Mouse (Mus musculus) gastrocnemius, adult 2 months (tissue): ENCODE data around the gene Dmrtb1. TPM values are rescaled to one million over a fixed set of nuclear protein-coding genes. Genes with fewer than 3 reads are reported as not detected.

Experiments
- DNase-seq: peaks from one replicate; pipeline ENCODE4 v3.0.0; 2022
- H3K27ac ChIP-seq: fragments of 200-600 bp; 2 replicates; pipeline ENCODE4 v1.8.1; 2022; ENCODE audit warnings: mild to moderate bottlenecking
- H3K4me3 ChIP-seq: fragments of 200-600 bp; 2 replicates; pipeline ENCODE4 v1.8.1; 2022; ENCODE audit warnings: mild to moderate bottlenecking, moderate library complexity
- CTCF ChIP-seq: fragments of 200-600 bp; IDR thresholded peaks from 2 replicates; pipeline ENCODE4 v1.8.1; 2022; ENCODE audit warnings: antibody characterized with exemption, mild to moderate bottlenecking, moderate library complexity
- intact Hi-C: fragments of 180-260 bp; cut with DNase I; formaldehyde crosslinking; loops from one replicate; pipeline ENCODE4 v1.15.1; 2025
- long read RNA-seq, 2 experiments: library from polyadenylated mRNA; stranded (forward); transcript quantifications; one replicate each; pipeline ENCODE4 v2.0.0; 2021
- total RNA-seq, 2 experiments: library from RNA; stranded (reverse); gene quantifications; 2 replicates each; pipeline ENCODE4 v1.2.3; 2021

Dmrtb1 gene
- total RNA-seq, result not detected
- long read RNA-seq, experiment 1, result 0 reads
- long read RNA-seq, experiment 2, result 0 reads

DNA sequence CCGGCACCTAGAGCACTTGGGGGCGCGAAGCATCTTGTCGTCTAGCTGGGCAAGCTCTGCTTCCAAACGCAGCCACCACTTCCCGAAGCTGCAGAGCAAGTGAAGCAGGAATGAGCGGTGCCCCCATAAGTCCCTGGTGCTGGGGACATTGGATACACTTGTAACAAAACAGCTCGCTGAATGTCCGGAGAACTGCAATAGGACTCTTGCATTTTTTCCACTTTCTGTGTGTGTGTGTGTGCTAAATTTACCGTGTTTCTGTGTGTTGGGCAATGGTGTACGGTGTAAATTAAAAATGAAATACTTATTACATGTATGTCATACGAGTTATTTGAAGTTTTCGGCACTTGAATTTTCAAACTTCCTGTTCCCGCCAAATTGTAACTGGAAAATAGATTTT lies at the start of gene Dmrtb1:
Gene Dmrtb1, minus strand, starts transcription at position 101 of the 400 bp plus-strand sequence.
- no peak for TF ChIP-seq CTCF
- Histone ChIP-seq H3K27ac (no peak within 1 kb of the TSS), H3K4me3 (no peak within 1 kb of the TSS)
- intact Hi-C loops, result no loop called here
- no peak for DNase-seq

GRCm38 (mm10) chr4:107733603-107734002 lies 49.6 kb upstream of the Dmrtb1 start:
- intact Hi-C loops, result no loop called here
- no peak for TF ChIP-seq CTCF
- H3K4me3 ChIP-seq, result no peak overlapping the region

GRCm38 (mm10) chr4:107732624-107733023 lies 48.6 kb upstream of the Dmrtb1 start:
- H3K4me3 ChIP-seq, result no peak overlapping the region
- H3K27ac ChIP-seq, result no peak overlapping the region
- intact Hi-C loops, result no loop called here
- DNase-seq, result no peak
- TF ChIP-seq CTCF, result no peak

More at GRCm38 (mm10) chr4:107733603-107734002, 49.6 kb upstream of the Dmrtb1 start:
- no peak for DNase-seq
- no peak overlapping the region for H3K27ac ChIP-seq

DNA sequence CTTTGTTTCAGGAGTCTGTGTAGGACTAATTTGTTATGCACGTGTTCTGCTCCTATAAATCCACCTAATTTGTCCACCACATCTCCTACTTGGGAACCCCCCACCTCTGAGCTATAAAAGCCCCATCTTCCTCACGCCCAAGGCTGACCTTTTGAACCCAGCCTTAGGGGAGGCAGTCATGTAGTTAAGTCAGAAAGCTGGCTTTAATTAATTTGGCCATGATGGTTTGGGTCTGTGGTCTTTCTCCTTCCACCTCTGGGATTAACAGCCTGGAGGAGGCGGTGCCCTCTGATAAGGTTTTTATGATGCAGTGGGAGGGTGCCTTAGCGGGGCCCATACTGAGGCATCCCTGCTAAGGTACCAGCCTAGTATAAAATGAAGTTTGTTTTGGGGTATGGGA lies 48.2 kb upstream of the Dmrtb1 start:
- TF ChIP-seq CTCF, result no peak

GRCm38 (mm10) chr4:107731088-107731465 lies 47.0 kb upstream of the Dmrtb1 start:
- no peak overlapping the region for H3K4me3 ChIP-seq
- H3K27ac ChIP-seq, result no peak overlapping the region
- no peak for DNase-seq
- no peak for TF ChIP-seq CTCF
- intact Hi-C loops, result no loop called here

More for the DNA sequence above, 48.2 kb upstream of the Dmrtb1 start:
- intact Hi-C loops, result no loop called here
- H3K4me3 ChIP-seq, result no peak overlapping the region
- H3K27ac ChIP-seq, result no peak overlapping the region
- no peak for DNase-seq

GRCm38 (mm10) chr4:107730391-107731087 lies 46.5 kb upstream of the Dmrtb1 start:
- DNase-seq, result no peak
- H3K27ac ChIP-seq, result no peak overlapping the region
- intact Hi-C loops, result no loop called here
- no peak for TF ChIP-seq CTCF
- H3K4me3 ChIP-seq, result no peak overlapping the region

DNA sequence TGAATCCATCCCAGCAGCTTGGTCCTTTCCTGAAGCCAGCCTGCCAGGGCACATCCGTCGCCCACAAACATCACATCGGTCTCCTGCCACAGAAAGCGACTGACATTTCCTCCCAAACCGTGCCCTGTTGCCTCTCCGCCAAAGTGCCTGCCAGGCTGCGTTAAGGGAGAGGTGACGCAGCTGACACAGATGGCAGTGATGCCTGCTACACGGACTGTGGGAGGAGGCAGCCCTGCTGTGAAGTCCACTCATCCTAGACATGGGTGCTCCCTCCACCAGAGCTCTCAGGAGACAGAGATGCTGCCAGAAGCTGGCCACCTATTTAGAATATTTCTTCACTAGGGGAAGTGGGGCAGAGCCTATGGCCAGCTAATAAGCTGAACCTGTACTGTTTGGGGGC lies 41.4 kb upstream of the Dmrtb1 start:
- intact Hi-C loops, result no loop called here
- Histone ChIP-seq H3K4me3 (no peak overlapping the region), H3K27ac (no peak overlapping the region)
- TF ChIP-seq CTCF, result no peak
- no peak for DNase-seq

DNA sequence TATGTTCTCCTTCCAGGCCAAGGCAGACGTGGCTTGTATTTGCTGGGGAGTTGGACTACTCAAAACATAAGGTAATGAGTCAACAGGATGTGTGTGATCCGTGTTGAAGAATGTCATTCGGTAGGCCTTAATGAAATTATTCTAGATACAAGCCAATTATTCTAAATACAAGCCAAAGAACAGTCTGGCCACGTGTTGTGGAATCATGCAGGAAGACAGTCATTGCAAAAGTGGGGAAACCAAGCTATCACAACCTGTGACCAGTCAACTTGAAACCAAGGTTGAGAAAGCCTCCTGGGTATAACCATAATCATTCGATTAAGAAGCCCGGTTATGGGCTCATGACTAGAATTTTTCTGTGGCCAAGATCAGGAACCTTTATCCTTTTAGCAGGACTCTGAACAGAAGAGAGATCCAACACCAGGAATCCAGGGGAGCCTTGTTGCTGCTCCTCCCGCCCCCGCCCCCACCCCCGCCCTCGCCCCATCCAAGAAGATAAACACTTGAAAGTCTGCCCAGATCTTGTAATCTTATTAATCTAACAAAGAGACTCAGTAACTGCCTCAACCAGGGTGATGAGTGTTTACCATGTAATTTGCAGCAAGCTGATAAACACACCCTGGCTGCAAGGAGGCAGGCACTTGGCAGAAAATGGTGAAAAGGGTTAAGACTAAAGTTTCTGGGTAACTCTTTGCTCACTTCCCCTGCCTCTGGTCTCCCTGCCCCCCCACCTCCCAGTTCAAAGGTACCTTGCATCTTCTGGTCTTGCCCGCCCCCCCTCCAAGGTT lies 36.2 kb upstream of the Dmrtb1 start:
- DNase-seq, result no peak
- Histone ChIP-seq H3K27ac (no peak overlapping the region), H3K4me3 (no peak overlapping the region)
- TF ChIP-seq CTCF, result no peak
- intact Hi-C loops, result no loop called here

GRCm38 (mm10) chr4:107719161-107719560 lies 35.1 kb upstream of the Dmrtb1 start:
- Histone ChIP-seq H3K27ac (no peak overlapping the region), H3K4me3 (no peak overlapping the region)
- no peak for DNase-seq
- intact Hi-C loops, result no loop called here
- TF ChIP-seq CTCF, result no peak

DNA sequence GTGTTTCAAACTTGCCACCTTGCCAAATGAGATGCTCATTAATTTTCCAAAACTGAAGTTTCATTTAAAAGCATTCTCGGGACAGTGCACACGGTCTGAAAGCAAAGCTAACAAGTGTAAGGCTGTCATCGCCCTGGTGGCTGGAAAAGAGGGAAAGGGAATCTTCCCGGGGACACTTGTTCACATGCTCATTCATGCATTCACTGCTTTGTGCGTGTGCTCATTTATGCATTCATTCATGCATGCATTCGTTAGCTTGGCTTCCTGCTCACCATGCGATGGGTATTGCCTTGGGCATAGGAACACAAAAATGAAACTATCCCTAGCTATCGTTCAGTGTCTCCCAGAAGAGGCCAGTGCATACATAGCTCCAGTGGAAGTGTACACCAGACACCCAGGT lies 34.7 kb upstream of the Dmrtb1 start:
- intact Hi-C loops, result no loop called here
- TF ChIP-seq CTCF, result no peak
- DNase-seq, result no peak
- H3K4me3 ChIP-seq, result no peak overlapping the region
- H3K27ac ChIP-seq, result no peak overlapping the region

DNA sequence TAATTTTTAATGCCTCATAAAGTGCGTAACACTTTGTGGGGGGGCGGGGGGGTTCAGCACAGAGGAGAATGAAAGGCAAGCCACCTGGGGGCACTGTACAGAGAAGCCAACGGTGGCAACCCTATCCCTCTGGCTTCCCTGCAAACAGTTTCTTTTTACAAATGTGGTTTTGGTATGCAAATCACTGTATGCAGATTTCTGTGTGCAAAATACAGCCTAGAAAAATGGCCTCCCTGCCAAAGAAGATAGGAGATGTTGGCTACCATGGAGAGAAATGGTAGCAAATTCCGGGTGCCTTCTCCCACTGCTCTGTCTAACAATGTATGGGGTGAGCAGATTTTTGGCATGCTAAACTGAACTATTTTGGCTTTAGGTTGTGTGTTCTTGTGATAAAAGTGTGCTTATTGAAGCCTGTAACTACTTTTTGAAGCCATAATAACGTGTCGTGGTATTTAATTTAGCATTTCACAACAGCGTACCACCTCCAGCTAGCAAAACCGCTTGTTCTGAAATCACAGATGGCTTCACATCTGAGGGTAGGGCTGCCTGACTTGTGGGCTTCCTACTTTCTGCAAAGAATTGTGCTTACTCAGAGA lies 33.8 kb upstream of the Dmrtb1 start:
- Histone ChIP-seq H3K27ac (no peak overlapping the region), H3K4me3 (no peak overlapping the region)
- DNase-seq, result no peak
- no peak for TF ChIP-seq CTCF
- intact Hi-C loops, result no loop called here

DNA sequence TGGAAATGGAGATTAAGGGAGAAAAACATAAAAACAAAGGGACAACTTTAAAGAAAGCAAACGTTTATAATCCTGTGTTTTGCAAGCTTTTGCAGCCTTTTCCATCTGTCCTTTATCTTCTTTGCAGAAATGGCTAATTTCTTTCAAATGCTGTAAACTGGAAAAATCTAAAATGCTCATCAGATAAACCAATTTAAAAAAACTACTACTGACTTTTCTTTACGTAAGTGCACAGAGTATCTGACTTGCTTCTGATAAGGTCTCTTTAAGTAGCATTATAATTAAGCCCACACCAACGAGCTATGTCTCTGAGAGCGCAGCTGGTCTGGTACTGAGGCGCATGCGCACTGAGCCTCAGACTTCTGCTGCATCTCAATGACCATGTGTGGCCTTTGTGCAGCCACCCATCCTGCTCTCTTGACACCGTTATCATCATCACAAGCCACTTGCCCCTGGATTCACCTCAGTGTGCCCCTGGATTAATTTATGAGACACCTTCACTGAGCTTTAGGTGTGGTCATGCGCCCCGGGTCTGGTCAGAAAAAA lies 32.8 kb upstream of the Dmrtb1 start:
- H3K4me3 ChIP-seq, result no peak overlapping the region
- no peak for TF ChIP-seq CTCF
- intact Hi-C loops, result no loop called here
- DNase-seq, result no peak
- H3K27ac ChIP-seq, result no peak overlapping the region

DNA sequence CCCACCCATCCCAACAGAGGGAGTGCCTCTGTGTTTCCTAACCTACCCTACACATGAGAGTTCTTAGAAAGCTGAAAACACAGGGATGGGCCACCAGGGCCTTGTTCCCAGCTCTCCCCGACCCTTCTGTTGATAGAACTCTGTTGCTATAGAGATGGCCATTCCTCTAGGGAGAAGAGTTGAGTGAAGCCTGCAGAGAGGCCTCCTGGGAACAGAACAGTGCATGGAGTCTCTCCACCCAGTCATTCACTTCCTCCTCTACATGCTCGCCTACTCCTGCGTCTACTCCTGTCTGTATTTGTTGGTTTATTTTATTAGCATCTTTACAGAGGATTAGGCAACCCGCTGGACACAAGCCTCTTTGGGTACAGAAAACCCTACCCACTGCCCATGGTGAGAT lies 22.9 kb upstream of the Dmrtb1 start:
- no peak for DNase-seq
- TF ChIP-seq CTCF, result no peak
- intact Hi-C loops, result no loop called here
- no peak overlapping the region for H3K27ac ChIP-seq
- no peak overlapping the region for H3K4me3 ChIP-seq
